Mouse (Mus musculus): ENCODE results near the gene Syce1.

DNA sequence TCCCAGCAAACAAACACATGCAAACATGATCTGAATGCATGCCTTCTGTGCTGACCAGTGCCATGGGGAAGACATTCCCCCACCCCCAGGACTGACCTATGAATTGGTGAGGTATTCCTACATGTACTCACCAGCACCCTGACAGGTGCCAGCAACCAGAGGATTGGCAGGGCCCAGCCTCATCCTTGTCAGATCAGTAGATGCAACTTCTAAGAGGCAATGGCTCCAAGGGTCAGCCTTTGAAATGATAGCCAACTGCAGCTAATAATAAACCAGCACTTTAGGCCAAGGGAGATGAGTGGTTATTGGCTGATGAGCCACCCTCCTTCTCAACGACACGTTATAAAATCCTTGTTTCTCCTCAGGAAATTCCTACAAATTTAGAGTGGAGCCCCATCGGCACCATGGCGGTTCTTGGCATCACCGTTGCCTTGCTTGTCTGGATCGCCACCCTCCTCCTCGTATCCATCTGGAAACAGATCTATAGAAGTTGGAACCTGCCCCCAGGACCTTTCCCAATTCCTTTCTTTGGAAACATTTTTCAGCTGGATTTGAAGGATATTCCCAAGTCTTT is 24.1 kb downstream of the Syce1 start, which contains the start of gene Cyp2e1:
- TF ChIP-seq CTCF (IDR thresholded peaks at IDR 0.05; ENCODE audit: insufficient read depth, low read depth, low read length) (no peak), POLR2A (IDR thresholded peaks at IDR 0.05; ENCODE audit: insufficient read depth, low read depth, low read length) (no peak)

Measured in olfactory bulb, adult 2 months (tissue).